Mouse (Mus musculus): ENCODE results near the gene Nat8l.
"Not testable (repeated sequence)": the region's sequence is repeated elsewhere in the genome, so short reads cannot be mapped to it uniquely, and the experiment has no call there.

Gene Nat8l

GRCm38 (mm10) chr5:33995843-33996693, at the start of gene Nat8l:
Nat8l (plus strand) TSS chr5:33995984.
- in situ Hi-C loops (cut with MboI; ENCODE audit: low pct_unique_long_range_greater_than_20kb in 1 of 2, low sequenced_read_pairs in 2 of 2, unreplicated experiment in 1 of 2): no loop called here

GRCm38 (mm10) chr5:33947035-33947434, 48.7 kb upstream of the Nat8l start:
- in situ Hi-C loops (cut with MboI; ENCODE audit: low pct_unique_long_range_greater_than_20kb in 1 of 2, low sequenced_read_pairs in 2 of 2, unreplicated experiment in 1 of 2): not testable (repeated sequence)

- in situ Hi-C loops (cut with MboI; ENCODE audit: low pct_unique_long_range_greater_than_20kb in 1 of 2, low sequenced_read_pairs in 2 of 2, unreplicated experiment in 1 of 2): no loop called here
Measured at GRCm38 (mm10) chr5:33948314-33948713, 47.5 kb upstream of the Nat8l start.

- in situ Hi-C loops (cut with MboI; ENCODE audit: low pct_unique_long_range_greater_than_20kb in 1 of 2, low sequenced_read_pairs in 2 of 2, unreplicated experiment in 1 of 2): no loop called here
Measured at GRCm38 (mm10) chr5:33953471-33954185, 42.2 kb upstream of the Nat8l start.

- in situ Hi-C loops (cut with MboI; ENCODE audit: low pct_unique_long_range_greater_than_20kb in 1 of 2, low sequenced_read_pairs in 2 of 2, unreplicated experiment in 1 of 2): no loop called here
Measured at GRCm38 (mm10) chr5:33954354-33954753, 41.4 kb upstream of the Nat8l start.

GRCm38 (mm10) chr5:33955868-33956267, 39.9 kb upstream of the Nat8l start:
- in situ Hi-C loops (cut with MboI; ENCODE audit: low pct_unique_long_range_greater_than_20kb in 1 of 2, low sequenced_read_pairs in 2 of 2, unreplicated experiment in 1 of 2): no loop called here

- in situ Hi-C loops (cut with MboI; ENCODE audit: low pct_unique_long_range_greater_than_20kb in 1 of 2, low sequenced_read_pairs in 2 of 2, unreplicated experiment in 1 of 2): no loop called here
Measured at GRCm38 (mm10) chr5:33959382-33959781, 36.4 kb upstream of the Nat8l start.

GRCm38 (mm10) chr5:33974736-33975135, 21.0 kb upstream of the Nat8l start:
- in situ Hi-C loops (cut with MboI; ENCODE audit: low pct_unique_long_range_greater_than_20kb in 1 of 2, low sequenced_read_pairs in 2 of 2, unreplicated experiment in 1 of 2): no loop called here

GRCm38 (mm10) chr5:33976267-33976666, 19.5 kb upstream of the Nat8l start:
- in situ Hi-C loops (cut with MboI; ENCODE audit: low pct_unique_long_range_greater_than_20kb in 1 of 2, low sequenced_read_pairs in 2 of 2, unreplicated experiment in 1 of 2): no loop called here

- in situ Hi-C loops (cut with MboI; ENCODE audit: low pct_unique_long_range_greater_than_20kb in 1 of 2, low sequenced_read_pairs in 2 of 2, unreplicated experiment in 1 of 2): no loop called here
Measured at GRCm38 (mm10) chr5:33982731-33983259, 13.0 kb upstream of the Nat8l start.

- in situ Hi-C loops (cut with MboI; ENCODE audit: low pct_unique_long_range_greater_than_20kb in 1 of 2, low sequenced_read_pairs in 2 of 2, unreplicated experiment in 1 of 2): no loop called here
Measured at GRCm38 (mm10) chr5:33983309-33984121, 12.3 kb upstream of the Nat8l start, which contains the start of gene Gm1673. Gm1673 (plus strand) TSS chr5:33983433.

GRCm38 (mm10) chr5:33994671-33995625, 836 bp upstream of the Nat8l start:
- in situ Hi-C loops (cut with MboI; ENCODE audit: low pct_unique_long_range_greater_than_20kb in 1 of 2, low sequenced_read_pairs in 2 of 2, unreplicated experiment in 1 of 2): no loop called here

- in situ Hi-C loops (cut with MboI; ENCODE audit: low pct_unique_long_range_greater_than_20kb in 1 of 2, low sequenced_read_pairs in 2 of 2, unreplicated experiment in 1 of 2): no loop called here
Measured at GRCm38 (mm10) chr5:33996694-33997045, 886 bp downstream of the Nat8l start.

- in situ Hi-C loops (cut with MboI; ENCODE audit: low pct_unique_long_range_greater_than_20kb in 1 of 2, low sequenced_read_pairs in 2 of 2, unreplicated experiment in 1 of 2): no loop called here
Measured at GRCm38 (mm10) chr5:33997051-33997741, 1.4 kb downstream of the Nat8l start.

GRCm38 (mm10) chr5:33997829-33998504, 2.2 kb downstream of the Nat8l start:
- in situ Hi-C loops (cut with MboI; ENCODE audit: low pct_unique_long_range_greater_than_20kb in 1 of 2, low sequenced_read_pairs in 2 of 2, unreplicated experiment in 1 of 2): no loop called here

- in situ Hi-C loops (cut with MboI; ENCODE audit: low pct_unique_long_range_greater_than_20kb in 1 of 2, low sequenced_read_pairs in 2 of 2, unreplicated experiment in 1 of 2): no loop called here
Measured at GRCm38 (mm10) chr5:33998505-33998877, 2.7 kb downstream of the Nat8l start.
